Comparison of ENCODE assay signal across 27 mouse cellular contexts in genomic region chr5:88558991-88559390, GRCm38 (mm10). TPM values are rescaled to one million over a fixed set of nuclear protein-coding genes. Genes with fewer than 3 reads are reported as not detected.
"Had no signal": no experiment of that assay in that cellular context is flagged by ENCODE, and none has a peak within 500 bp of the region (broad histone marks: within the 10 kb centered on the region; RNA-seq: fewer than 3 reads in every experiment).

No protein-coding gene starts in this region.

- H3K27me3 ChIP-seq: heart, embryonic 12.5 days; hindbrain, embryonic 12.5 days; intestine, embryonic 15.5 days; limb, embryonic 12.5 days; liver, embryonic 13.5 days had no signal

- H3K4me2 ChIP-seq: heart, embryonic 12.5 days; hindbrain, embryonic 12.5 days; hindbrain, embryonic 14.5 days; intestine, embryonic 15.5 days; limb, embryonic 12.5 days; liver, embryonic 13.5 days had no signal

- H3K9ac ChIP-seq: heart, embryonic 12.5 days; hindbrain, embryonic 12.5 days; hindbrain, embryonic 14.5 days; intestine, embryonic 15.5 days; limb, embryonic 12.5 days; liver, embryonic 13.5 days had no signal

- H3K9me3 ChIP-seq: heart, embryonic 10.5 days; heart, embryonic 12.5 days; hindbrain, embryonic 10.5 days; hindbrain, embryonic 12.5 days; intestine, embryonic 15.5 days; limb, embryonic 10.5 days; limb, embryonic 12.5 days; liver, embryonic 13.5 days had no signal

- H3K36me3 ChIP-seq: heart, embryonic 12.5 days; intestine, embryonic 15.5 days; liver, embryonic 13.5 days had no signal

- H3K27ac ChIP-seq: gastrocnemius, adult 2 months; heart, embryonic 10.5 days; hindbrain, embryonic 10.5 days; hindbrain, embryonic 12.5 days; hindbrain, embryonic 14.5 days; intestine, embryonic 15.5 days; left cerebral cortex, adult 2 months; limb, embryonic 10.5 days; limb, embryonic 12.5 days; liver, embryonic 13.5 days had no signal

- H3K4me3 ChIP-seq: gastrocnemius, adult 2 months; heart, embryonic 10.5 days; heart, embryonic 12.5 days; hindbrain, embryonic 10.5 days; hindbrain, embryonic 12.5 days; intestine, embryonic 15.5 days; left cerebral cortex, adult 2 months; limb, embryonic 10.5 days; limb, embryonic 12.5 days; liver, embryonic 13.5 days had no signal

- ATAC-seq: hindbrain, embryonic 16.5 days; inflammation-experienced regulatory T-cells, adult 6 months; intestine, embryonic 15.5 days; intestine, postnatal 0 days had no signal

- DNase-seq: gastrocnemius, adult 2 months; gastrocnemius, postnatal 10 days; gastrocnemius, postnatal 25 days; heart, adult 18-20 months; heart, postnatal 10 days; heart, postnatal 4 days; kidney, adult 18-20 months; kidney, adult 8-10 months; kidney, postnatal 10 days; kidney, postnatal 25 days; layer of hippocampus, adult 9-11 months; layer of hippocampus, postnatal 36 days; liver; liver, embryonic 13.5 days had no signal

RNA-seq across cellular contexts. Expression of gene Jchain, which starts 31.3 kb away (rescaled TPM):
- polyA plus RNA-seq: heart, embryonic 10.5 days; intestine, postnatal 0 days; kidney, embryonic 14.5 days; limb, embryonic 10.5 days; limb, embryonic 12.5 days had no signal
